Mouse (Mus musculus) megakaryocyte-erythroid progenitor cell, adult 5-6 weeks (primary cell): ENCODE measurements around the gene Ccm2. TPM values are rescaled to one million over a fixed set of nuclear protein-coding genes. Genes with fewer than 3 reads are reported as not detected.

Source experiments
- ATAC-seq: replicated peaks from 2 replicates; pipeline ENCODE4 v1.8.0; 2016; ENCODE audit warnings: mild to moderate bottlenecking, inconsistent platforms; ENCODE audit not compliant: severe bottlenecking, poor library complexity, low FRiP score, low TSS enrichment
- total RNA-seq, 2 experiments: library from RNA; stranded (forward) in 1 of 2; stranded (reverse) in 1 of 2; fragments of 200-1000, 215-1000 nt in 1 of 2; fragments of >200 nt in 1 of 2; fragmentation: Nextera tagmentation in 1 of 2; gene quantifications; 2 replicates each; pipeline ENCODE4 v1.2.3; 2014 to 2017

The Ccm2 gene
- total RNA-seq, 2 experiments from 2014 or later = 26.8 to 45.8 TPM

GRCm38 (mm10) chr11:6626388-6626772 is 79.7 kb downstream of the Ccm2 start:
- ATAC-seq = no peak

DNA sequence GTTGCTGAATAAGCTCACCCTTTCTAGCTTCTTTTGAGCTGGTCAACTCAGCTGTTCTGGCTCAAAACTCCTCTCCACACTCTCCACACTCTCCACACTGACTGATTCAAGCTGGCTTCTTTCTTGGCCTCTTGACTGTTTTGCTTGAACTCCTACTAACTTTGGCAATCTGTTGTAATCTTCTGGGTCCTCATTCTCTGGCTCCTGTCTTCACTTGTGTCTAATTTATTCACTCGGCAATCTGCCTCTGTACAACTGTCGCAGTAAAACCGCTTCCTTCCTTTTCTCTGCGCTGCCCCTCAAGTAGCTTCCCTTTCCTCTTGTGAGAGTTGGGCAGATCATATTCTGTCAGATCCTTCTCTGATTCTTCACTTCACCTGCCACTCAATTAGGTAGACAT is 81.0 kb downstream of the Ccm2 start:
- ATAC-seq = no peak

GRCm38 (mm10) chr11:6628568-6628967 is 81.9 kb downstream of the Ccm2 start:
- peak; percentile 58 for ATAC-seq

GRCm38 (mm10) chr11:6629655-6630054 is 83.0 kb downstream of the Ccm2 start:
- no peak for ATAC-seq

DNA sequence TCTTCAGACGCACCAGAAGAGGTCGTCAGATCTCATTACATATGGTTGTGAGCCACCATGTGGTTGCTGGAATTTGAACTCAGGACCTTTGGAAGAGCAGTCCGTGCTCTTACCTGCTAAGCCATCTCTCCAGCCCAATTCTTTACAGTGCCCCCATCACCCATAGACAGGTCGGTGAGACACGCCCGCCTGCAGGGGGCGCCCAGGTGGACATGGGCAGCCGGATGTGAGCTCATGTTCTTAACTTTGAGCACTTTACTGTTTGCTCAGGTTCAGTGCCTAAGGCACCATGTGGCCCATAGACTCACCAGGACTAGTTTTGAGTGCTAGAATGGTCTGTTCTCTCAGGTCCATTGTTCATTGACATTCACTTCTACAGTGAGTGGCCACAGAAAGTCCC is 89.5 kb downstream of the Ccm2 start:
- no peak; the same call in 1 of the 2 replicates for ATAC-seq

GRCm38 (mm10) chr11:6638537-6638936 is 91.8 kb downstream of the Ccm2 start, which contains the start of gene Wap:
Gene Wap, minus strand, starts transcription at chr11:6638637.
- no peak for ATAC-seq

DNA sequence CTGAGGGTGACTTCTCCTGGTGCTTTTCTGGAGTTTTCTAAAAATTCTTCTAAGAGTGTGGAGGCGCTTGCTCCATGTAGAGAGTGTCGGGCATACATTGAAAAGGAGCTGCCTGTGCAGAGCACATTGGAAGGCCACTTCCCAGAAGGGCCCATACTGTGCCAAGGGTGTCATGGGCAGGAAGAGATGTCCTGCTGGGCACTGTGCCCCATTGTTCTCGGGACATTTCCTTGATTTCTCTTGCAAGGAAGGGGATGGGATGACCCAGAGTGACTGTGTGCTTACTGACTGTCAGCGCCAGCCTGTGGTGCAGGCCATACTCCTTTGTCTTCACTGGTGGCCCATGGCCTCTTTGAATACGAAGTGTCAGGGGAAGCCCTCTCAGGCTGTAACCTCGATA is 92.4 kb downstream of the Ccm2 start:
- ATAC-seq = no peak

DNA sequence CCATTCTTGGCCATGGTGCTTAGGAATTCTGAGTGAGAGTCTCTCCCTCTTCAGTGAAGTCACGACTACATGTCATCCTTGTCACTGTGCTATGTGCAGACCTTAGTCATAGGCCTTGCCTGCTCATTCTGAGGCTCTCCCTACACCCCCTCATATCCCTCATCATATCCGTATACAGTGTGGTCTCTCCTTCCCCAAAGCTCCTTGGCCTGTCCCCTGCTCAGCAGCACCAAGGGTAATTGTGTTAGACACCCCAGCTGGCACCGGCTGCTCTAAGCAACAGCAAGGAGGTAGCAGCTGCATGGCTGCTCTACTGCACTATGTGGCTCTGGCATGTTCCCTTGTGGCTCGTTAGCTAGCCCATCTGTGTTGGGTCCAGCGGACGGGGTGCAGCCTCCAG is 97.9 kb downstream of the Ccm2 start:
- ATAC-seq = no peak

Other genes starting within 250 kb of the Ccm2 start
- 65.9 and 70.0 TPM in 2 replicates for gene Zmiz2, start 157.8 kb upstream of the Ccm2 start, total RNA-seq (2014; fragmentation: Nextera tagmentation)
- 5.6 and 10.4 TPM in 2 replicates for gene Zmiz2, start 157.8 kb upstream of the Ccm2 start, total RNA-seq (2017)
- gene Ppia, start 131.4 kb upstream of the Ccm2 start, total RNA-seq (2014; fragmentation: Nextera tagmentation) = 3,823 and 4,304 TPM in 2 replicates
- gene Ppia, start 131.4 kb upstream of the Ccm2 start, total RNA-seq (2017) = 1,965 and 1,971 TPM in 2 replicates
- gene H2afv, start 102.4 kb upstream of the Ccm2 start, total RNA-seq (2014; fragmentation: Nextera tagmentation) = 144 and 178 TPM in 2 replicates
- gene H2afv, start 102.4 kb upstream of the Ccm2 start, total RNA-seq (2017) = 85.9 and 103 TPM in 2 replicates
- gene Purb, start 71.0 kb upstream of the Ccm2 start, total RNA-seq (2014; fragmentation: Nextera tagmentation) = 43.7 and 49.9 TPM in 2 replicates
- gene Purb, start 71.0 kb upstream of the Ccm2 start, total RNA-seq (2017) = 60.5 and 70.9 TPM in 2 replicates
- 7.3 and 16.1 TPM in 2 replicates for gene Myo1g, start 25.9 kb upstream of the Ccm2 start, total RNA-seq (2014; fragmentation: Nextera tagmentation)
- 5.4 and 8.6 TPM in 2 replicates for gene Myo1g, start 25.9 kb upstream of the Ccm2 start, total RNA-seq (2017)
- not detected in 2 replicates for gene Nacad, start 59.2 kb downstream of the Ccm2 start, total RNA-seq (2014; fragmentation: Nextera tagmentation)
- gene Nacad, start 59.2 kb downstream of the Ccm2 start, total RNA-seq (2017) = not detected in 2 replicates
- 113 and 130 TPM in 2 replicates for gene Tbrg4, start 79.2 kb downstream of the Ccm2 start, total RNA-seq (2014; fragmentation: Nextera tagmentation)
- gene Tbrg4, start 79.2 kb downstream of the Ccm2 start, total RNA-seq (2017) = 27.5 and 51.5 TPM in 2 replicates
- not detected in 2 replicates for gene Wap, start 91.8 kb downstream of the Ccm2 start, total RNA-seq (2014; fragmentation: Nextera tagmentation)
- not detected in 2 replicates for gene Wap, start 91.8 kb downstream of the Ccm2 start, total RNA-seq (2017)
- not detected in 2 replicates for gene Ramp3, start 111.6 kb downstream of the Ccm2 start, total RNA-seq (2014; fragmentation: Nextera tagmentation)
- gene Ramp3, start 111.6 kb downstream of the Ccm2 start, total RNA-seq (2017) = not detected in 2 replicates